Mouse (Mus musculus): ENCODE measurements around the gene Slc36a4. TPM values are rescaled to one million over a fixed set of nuclear protein-coding genes. Genes with fewer than 3 reads are reported as not detected.

Slc36a4 gene
- polyA plus RNA-seq, 1 experiment from 2014 or later: 16.1 TPM

DNA sequence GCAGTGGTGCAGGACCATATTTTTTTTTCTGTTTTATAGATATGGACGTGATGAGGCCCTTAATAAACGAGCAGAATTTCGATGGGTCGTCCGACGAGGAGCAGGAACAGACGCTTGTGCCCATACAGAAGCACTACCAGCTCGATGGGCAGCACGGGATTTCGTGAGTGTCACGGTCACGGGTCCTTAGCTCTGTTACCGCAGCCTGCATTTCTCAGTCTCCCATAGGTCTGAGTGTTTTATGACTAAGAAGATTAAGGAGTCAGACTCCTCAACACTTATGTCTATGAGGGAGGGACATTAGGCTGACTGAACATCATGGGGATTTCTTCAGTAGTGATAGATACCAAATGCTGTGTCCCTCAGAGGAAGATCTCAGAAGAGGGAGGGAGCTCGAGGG, 10.1 kb downstream of the Slc36a4 start:
- 90% methylated on average over 14 of the region's 14 CpGs for WGBS
- Histone ChIP-seq H3K4me3 (ENCODE audit: low read depth, low read length) (no peak overlapping the region), H3K9ac (ENCODE audit: low read length) (no peak overlapping the region), H3K4me1 (ENCODE audit: control insufficient read depth, insufficient read depth, low read length) (no peaks in the 10 kb centered on the region), H3K27ac (ENCODE audit: low read depth, low read length) (no peak overlapping the region), H3K4me2 (no peak overlapping the region), H3K9me3 (ENCODE audit: control insufficient read depth, low read length) (no peaks in the 10 kb centered on the region), H3K36me3 (ENCODE audit: control insufficient read depth, insufficient read depth, low read length) (no peaks in the 10 kb centered on the region), H3K27me3 (ENCODE audit: control insufficient read depth, insufficient read depth, low read length) (no peaks in the 10 kb centered on the region)
- no peak for ATAC-seq (ENCODE audit: low FRiP score)
- DNase-seq (ENCODE audit: low spot score, missing footprints): no peak

DNA sequence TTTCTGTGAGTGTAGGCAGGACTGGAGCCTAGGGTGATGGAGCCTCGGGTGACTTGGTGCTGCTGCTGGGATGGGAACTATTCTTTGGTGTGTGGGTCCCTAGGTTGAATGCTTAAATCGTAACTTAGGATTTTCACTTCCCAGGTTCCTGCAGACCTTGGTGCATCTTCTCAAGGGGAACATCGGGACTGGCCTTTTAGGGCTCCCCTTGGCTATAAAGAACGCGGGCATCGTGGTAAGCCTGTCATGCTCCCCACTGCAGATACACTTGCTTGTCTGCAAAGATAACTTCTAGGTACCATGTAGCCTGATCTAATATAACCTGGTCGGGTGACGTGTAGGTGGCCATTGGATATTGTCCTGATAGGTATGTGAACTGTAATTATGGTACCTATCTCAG, 11.0 kb downstream of the Slc36a4 start:
- ATAC-seq (ENCODE audit: low FRiP score) (no peak), DNase-seq (ENCODE audit: low spot score, missing footprints) (no peak)
- no peaks in the 10 kb centered on the region for H3K4me1 ChIP-seq (ENCODE audit: control insufficient read depth, insufficient read depth, low read length)
- 90% methylated on average over 8 of the region's 8 CpGs for WGBS
- H3K4me3 ChIP-seq (ENCODE audit: low read depth, low read length): no peak overlapping the region
- no peak overlapping the region for H3K4me2 ChIP-seq
- H3K36me3 ChIP-seq (ENCODE audit: control insufficient read depth, insufficient read depth, low read length): no peaks in the 10 kb centered on the region
- no peak overlapping the region for H3K27ac ChIP-seq (ENCODE audit: low read depth, low read length)
- H3K9me3 ChIP-seq (ENCODE audit: control insufficient read depth, low read length): no peaks in the 10 kb centered on the region
- H3K27me3 ChIP-seq (ENCODE audit: control insufficient read depth, insufficient read depth, low read length): no peaks in the 10 kb centered on the region
- H3K9ac ChIP-seq (ENCODE audit: low read length): no peak overlapping the region

DNA sequence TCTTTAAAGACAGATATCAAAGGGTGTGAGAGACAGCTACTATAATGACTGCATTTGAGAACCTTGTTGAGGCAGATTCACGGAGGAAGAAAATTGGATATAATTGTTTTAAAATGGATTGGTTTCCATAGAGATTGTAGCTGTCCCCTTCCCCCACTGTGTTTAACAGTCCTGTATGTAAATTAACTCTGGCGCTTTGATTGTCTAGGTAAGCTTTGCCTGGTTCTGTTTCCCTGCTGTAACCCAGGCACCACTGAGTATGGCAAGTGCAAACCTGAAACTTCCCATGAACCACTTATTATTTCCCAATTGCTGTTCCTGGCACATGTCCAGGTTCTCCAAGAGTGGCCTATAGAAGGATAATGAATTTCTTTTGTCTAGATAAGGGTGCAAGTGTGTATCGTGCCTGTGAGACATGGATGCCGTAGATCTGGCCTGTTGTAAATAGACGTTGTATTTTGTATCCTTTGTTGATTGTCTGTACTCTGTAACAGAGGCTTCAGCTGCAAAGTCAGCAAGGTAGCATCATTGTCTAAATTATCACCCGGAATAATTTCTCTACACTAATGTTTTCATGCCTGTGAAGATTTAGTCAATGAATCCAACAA, 11.8 kb downstream of the Slc36a4 start:
- WGBS: 81% methylated on average over 6 of the region's 6 CpGs

DNA sequence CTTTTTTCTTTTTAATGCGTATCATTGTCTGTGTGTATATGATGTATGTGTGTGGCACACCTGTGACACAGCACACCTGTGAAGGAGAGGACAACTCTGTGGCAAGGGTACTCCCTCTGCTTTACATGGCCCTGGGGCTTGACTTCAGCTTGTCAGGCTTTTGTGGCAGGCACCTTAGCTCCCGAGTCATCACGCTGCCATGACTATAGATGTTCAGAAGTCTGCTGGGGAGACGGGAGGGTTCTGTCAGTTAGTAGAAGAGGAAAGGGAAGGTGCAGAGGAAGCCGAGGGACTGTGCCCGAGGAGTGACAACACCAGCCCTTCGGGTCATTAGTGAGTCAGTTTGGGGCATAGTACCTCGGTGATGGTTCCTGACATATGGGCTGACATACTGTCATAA, 13.0 kb downstream of the Slc36a4 start:
- no peak overlapping the region for H3K9ac ChIP-seq (ENCODE audit: low read length)
- no peak overlapping the region for H3K4me2 ChIP-seq
- ATAC-seq (ENCODE audit: low FRiP score) (no peak), DNase-seq (ENCODE audit: low spot score, missing footprints) (no peak)
- H3K9me3 ChIP-seq (ENCODE audit: control insufficient read depth, low read length): no peaks in the 10 kb centered on the region
- H3K27me3 ChIP-seq (ENCODE audit: control insufficient read depth, insufficient read depth, low read length): no peaks in the 10 kb centered on the region
- H3K4me1 ChIP-seq (ENCODE audit: control insufficient read depth, insufficient read depth, low read length): no peaks in the 10 kb centered on the region
- no peak overlapping the region for H3K4me3 ChIP-seq (ENCODE audit: low read depth, low read length)
- H3K36me3 ChIP-seq (ENCODE audit: control insufficient read depth, insufficient read depth, low read length): no peaks in the 10 kb centered on the region
- WGBS: 93% methylated on average over 8 of the region's 8 CpGs
- H3K27ac ChIP-seq (ENCODE audit: low read depth, low read length): no peak overlapping the region

More for the DNA sequence above, 11.8 kb downstream of the Slc36a4 start:
- H3K27ac ChIP-seq (ENCODE audit: low read depth, low read length): no peak overlapping the region
- no peaks in the 10 kb centered on the region for H3K36me3 ChIP-seq (ENCODE audit: control insufficient read depth, insufficient read depth, low read length)
- no peaks in the 10 kb centered on the region for H3K9me3 ChIP-seq (ENCODE audit: control insufficient read depth, low read length)
- DNase-seq (ENCODE audit: low spot score, missing footprints): no peak
- H3K4me1 ChIP-seq (ENCODE audit: control insufficient read depth, insufficient read depth, low read length): no peaks in the 10 kb centered on the region
- H3K27me3 ChIP-seq (ENCODE audit: control insufficient read depth, insufficient read depth, low read length): no peaks in the 10 kb centered on the region
- H3K9ac ChIP-seq (ENCODE audit: low read length): no peak overlapping the region
- no peak overlapping the region for H3K4me3 ChIP-seq (ENCODE audit: low read depth, low read length)
- no peak overlapping the region for H3K4me2 ChIP-seq
- peak; percentile 50; the same call in 1 of the 2 replicates for ATAC-seq (ENCODE audit: low FRiP score)

DNA sequence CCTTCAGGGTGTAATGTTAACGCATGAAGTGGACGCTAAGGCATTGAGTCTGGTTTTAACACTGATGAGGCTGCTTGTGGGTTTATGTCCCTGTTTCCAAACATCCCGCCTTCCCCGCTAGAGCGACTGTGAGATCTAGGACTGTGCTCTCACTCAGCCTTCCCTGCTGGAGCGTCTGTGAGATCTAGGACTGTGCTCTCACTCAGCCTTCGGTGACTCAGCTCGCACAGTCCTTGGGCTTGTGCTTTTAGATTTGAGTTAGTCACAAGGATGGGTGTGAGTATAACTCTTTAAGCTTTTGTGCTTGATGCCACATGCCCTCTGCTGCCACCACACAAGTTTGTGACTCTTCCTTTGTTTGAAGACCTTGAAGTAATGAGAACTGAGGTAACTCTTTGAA, 17.6 kb downstream of the Slc36a4 start:
- no peak for ATAC-seq (ENCODE audit: low FRiP score)
- H3K36me3 ChIP-seq (ENCODE audit: control insufficient read depth, insufficient read depth, low read length): no peaks in the 10 kb centered on the region; the same call in 1 of the 2 replicates
- no peak overlapping the region for H3K4me2 ChIP-seq
- no peak for DNase-seq (ENCODE audit: low spot score, missing footprints)
- no peak overlapping the region for H3K4me3 ChIP-seq (ENCODE audit: low read depth, low read length)
- H3K9me3 ChIP-seq (ENCODE audit: control insufficient read depth, low read length): no peaks in the 10 kb centered on the region
- H3K9ac ChIP-seq (ENCODE audit: low read length): no peak overlapping the region
- H3K27me3 ChIP-seq (ENCODE audit: control insufficient read depth, insufficient read depth, low read length): no peaks in the 10 kb centered on the region
- peaks cover 5% of the 10 kb centered on the region; the same call in 1 of the 2 replicates for H3K4me1 ChIP-seq (ENCODE audit: control insufficient read depth, insufficient read depth, low read length)
- WGBS: 97% methylated on average over 8 of the region's 8 CpGs
- no peak overlapping the region for H3K27ac ChIP-seq (ENCODE audit: low read depth, low read length)

DNA sequence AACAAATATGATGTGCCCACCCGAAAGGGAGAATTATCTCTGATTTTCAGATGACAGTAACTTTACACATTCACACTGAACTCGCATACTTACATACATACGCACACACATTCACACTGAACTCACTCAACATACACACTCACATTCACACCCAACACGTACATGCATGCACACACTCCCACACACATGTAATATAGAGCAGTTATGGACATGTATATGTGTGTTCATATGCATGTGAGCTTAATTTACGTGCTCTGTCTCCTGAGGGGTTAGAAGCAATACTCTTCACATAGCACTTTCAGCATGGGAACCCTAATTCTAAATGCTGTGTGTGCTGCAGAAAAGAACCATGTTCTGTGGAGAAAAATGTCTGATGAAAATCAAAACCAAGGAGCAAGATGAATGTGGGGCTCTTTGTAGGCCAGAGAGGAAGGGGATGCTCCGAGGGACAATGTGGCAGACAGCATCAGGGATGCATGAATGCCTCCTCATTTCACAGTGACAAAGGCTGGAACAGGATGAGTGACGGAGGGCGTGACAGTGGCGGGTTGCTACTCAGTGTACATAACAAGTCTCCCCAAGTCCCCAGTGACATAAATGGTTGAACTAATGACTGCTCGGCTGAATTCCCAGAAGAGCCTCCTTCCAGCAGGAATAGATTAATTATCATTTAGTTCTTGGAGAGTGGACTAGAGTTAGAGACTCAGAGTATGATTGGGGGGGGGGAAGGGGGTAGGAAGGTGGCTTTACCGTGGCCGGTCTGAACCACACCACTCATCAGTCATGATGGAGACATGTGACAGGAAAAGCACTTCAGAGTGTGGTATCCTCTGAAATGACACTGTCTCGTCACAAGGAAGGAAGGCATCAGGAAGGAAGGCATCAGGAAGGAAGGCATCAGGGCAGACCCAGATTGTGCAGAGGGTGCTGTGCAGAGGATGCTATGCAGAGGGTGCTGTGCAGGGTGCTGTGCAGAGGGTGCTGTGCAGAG, 22.5 kb downstream of the Slc36a4 start:
- ATAC-seq (ENCODE audit: low FRiP score) (peak; percentile 90), DNase-seq (ENCODE audit: low spot score, missing footprints) (peak; percentile 88)
- Histone ChIP-seq H3K4me1 (ENCODE audit: control insufficient read depth, insufficient read depth, low read length) (peaks cover 5% of the 10 kb centered on the region; the same call in 1 of the 2 replicates), H3K9ac (ENCODE audit: low read length) (no peak overlapping the region), H3K27me3 (ENCODE audit: control insufficient read depth, insufficient read depth, low read length) (no peaks in the 10 kb centered on the region), H3K9me3 (ENCODE audit: control insufficient read depth, low read length) (no peaks in the 10 kb centered on the region), H3K36me3 (ENCODE audit: control insufficient read depth, insufficient read depth, low read length) (no peaks in the 10 kb centered on the region; the same call in 1 of the 2 replicates), H3K27ac (ENCODE audit: low read depth, low read length) (peak overlapping the region; percentile 60), H3K4me2 (no peak overlapping the region), H3K4me3 (ENCODE audit: low read depth, low read length) (no peak overlapping the region)
- 51% methylated on average over 13 of the region's 13 CpGs for WGBS

DNA sequence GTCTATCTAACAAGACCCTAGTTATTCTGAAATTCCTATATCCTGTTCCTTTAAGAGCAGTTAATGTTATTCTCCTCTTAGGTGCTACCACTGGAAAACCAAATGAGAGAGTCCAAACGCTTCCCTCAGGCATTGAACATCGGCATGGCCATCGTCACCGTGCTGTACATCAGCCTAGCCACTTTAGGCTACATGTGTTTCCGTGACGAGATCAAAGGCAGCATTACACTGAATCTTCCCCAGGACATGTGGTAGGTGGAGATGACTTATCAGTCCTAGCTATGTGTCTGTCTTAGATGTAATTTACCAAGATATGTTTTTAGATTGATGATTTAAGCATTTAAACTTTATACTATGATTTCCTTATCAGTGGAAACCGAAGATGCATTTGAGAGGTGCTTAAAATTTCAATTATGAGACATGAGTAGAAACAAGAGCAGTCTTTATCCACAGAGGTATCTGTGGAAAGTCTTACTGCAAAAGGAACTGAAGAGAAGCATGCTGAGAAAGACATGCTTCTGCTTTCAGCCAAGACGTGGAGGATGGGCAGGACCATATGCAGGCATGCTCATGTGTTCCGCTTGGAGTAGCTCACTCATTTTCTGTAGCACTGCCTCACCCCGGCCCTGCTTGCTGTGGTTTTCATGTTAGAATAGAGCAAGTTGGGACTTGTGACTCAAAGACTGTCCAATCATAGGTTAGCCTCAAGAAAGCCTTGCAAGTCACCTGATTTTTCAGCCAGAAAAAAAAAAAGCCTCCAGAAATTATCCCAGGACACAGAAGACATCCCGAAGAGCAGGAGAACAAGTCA, 24.7 kb downstream of the Slc36a4 start:
- Histone ChIP-seq H3K9me3 (ENCODE audit: control insufficient read depth, low read length) (no peaks in the 10 kb centered on the region), H3K27ac (ENCODE audit: low read depth, low read length) (no peak overlapping the region), H3K36me3 (ENCODE audit: control insufficient read depth, insufficient read depth, low read length) (peaks cover 11% of the 10 kb centered on the region; the same call in 1 of the 2 replicates), H3K27me3 (ENCODE audit: control insufficient read depth, insufficient read depth, low read length) (no peaks in the 10 kb centered on the region), H3K9ac (ENCODE audit: low read length) (no peak overlapping the region), H3K4me3 (ENCODE audit: low read depth, low read length) (no peak overlapping the region), H3K4me1 (ENCODE audit: control insufficient read depth, insufficient read depth, low read length) (peaks cover 5% of the 10 kb centered on the region; the same call in 1 of the 2 replicates), H3K4me2 (no peak overlapping the region)
- 90% methylated on average over 11 of the region's 11 CpGs for WGBS
- ATAC-seq (ENCODE audit: low FRiP score) (no peak), DNase-seq (ENCODE audit: low spot score, missing footprints) (no peak)

DNA sequence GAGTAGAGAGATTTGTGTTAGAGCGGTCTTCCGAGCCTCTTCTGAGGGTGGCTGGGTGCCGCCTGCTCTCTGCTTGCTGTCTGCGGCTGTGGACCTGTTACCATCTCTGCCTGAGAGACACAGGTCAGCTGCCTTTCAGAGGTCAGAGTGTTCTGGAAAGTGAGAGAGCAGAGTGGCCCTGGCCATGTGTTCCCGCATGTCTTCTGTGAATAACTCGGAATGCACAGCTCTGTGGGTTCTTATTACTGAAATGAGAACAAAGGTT, 25.3 kb downstream of the Slc36a4 start:
- DNase-seq (ENCODE audit: low spot score, missing footprints) (no peak), ATAC-seq (ENCODE audit: low FRiP score) (no peak)
- no peaks in the 10 kb centered on the region for H3K9me3 ChIP-seq (ENCODE audit: control insufficient read depth, low read length)
- WGBS: 88% methylated on average over 6 of the region's 6 CpGs
- peaks cover 11% of the 10 kb centered on the region; the same call in 1 of the 2 replicates for H3K36me3 ChIP-seq (ENCODE audit: control insufficient read depth, insufficient read depth, low read length)
- no peak overlapping the region for H3K9ac ChIP-seq (ENCODE audit: low read length)
- no peaks in the 10 kb centered on the region for H3K27me3 ChIP-seq (ENCODE audit: control insufficient read depth, insufficient read depth, low read length)
- no peak overlapping the region for H3K4me2 ChIP-seq
- no peak overlapping the region for H3K4me3 ChIP-seq (ENCODE audit: low read depth, low read length)
- H3K4me1 ChIP-seq (ENCODE audit: control insufficient read depth, insufficient read depth, low read length): peaks cover 5% of the 10 kb centered on the region; the same call in 1 of the 2 replicates
- no peak overlapping the region for H3K27ac ChIP-seq (ENCODE audit: low read depth, low read length)

Measured in midbrain, embryonic 11.5 days (tissue).